Mouse (Mus musculus) lung, embryonic 16.5 days (tissue): ENCODE data around the gene Rpl36al. TPM values are rescaled to one million over a fixed set of nuclear protein-coding genes. Genes with fewer than 3 reads are reported as not detected.
A peak's percentile ranks its signal among the peaks of the same experiment; 100 is the strongest.

Source experiments
- ATAC-seq: fragments of 200-750 bp; cut with Nextera tagmentation; 2 replicates; pipeline ENCODE4 v1.8.0; 2017; ENCODE audit warnings: low read depth, mild to moderate bottlenecking, moderate library complexity
- H3K27ac ChIP-seq: fragments of 300-500 bp; sonication (generic); 2 replicates; pipeline ENCODE4 v1.5.1; 2014; ENCODE audit warnings: mild to moderate bottlenecking, control low read depth, low read length
- H3K27me3 ChIP-seq: fragments of 300-500 bp; sonication (generic); 2 replicates; pipeline ENCODE4 v1.6.1; 2014; ENCODE audit warnings: low read depth, low read length, mixed read lengths; ENCODE audit not compliant: control insufficient read depth, insufficient read depth
- H3K36me3 ChIP-seq: fragments of 300-500 bp; sonication (generic); 2 replicates; pipeline ENCODE4 v1.6.1; 2014; ENCODE audit warnings: low read length; ENCODE audit not compliant: control insufficient read depth, insufficient read depth
- H3K4me1 ChIP-seq: fragments of 300-500 bp; sonication (generic); replicated peaks from 2 replicates; pipeline ENCODE4 v1.6.1; 2014; ENCODE audit warnings: low read length, mixed read lengths; ENCODE audit not compliant: control insufficient read depth, insufficient read depth
- H3K4me2 ChIP-seq: fragments of 300-500 bp; sonication (generic); 2 replicates; pipeline ENCODE4 v1.6.1; 2014; ENCODE audit warnings: low read depth, low read length, control low read depth
- H3K4me3 ChIP-seq: fragments of 300-500 bp; sonication (generic); 2 replicates; pipeline ENCODE4 v1.5.1; 2014; ENCODE audit warnings: mild to moderate bottlenecking, low read length, control low read depth
- H3K9ac ChIP-seq: fragments of 300-500 bp; sonication (generic); 2 replicates; pipeline ENCODE4 v1.6.1; 2014; ENCODE audit warnings: low read length, control low read depth
- H3K9me3 ChIP-seq: fragments of 300-500 bp; sonication (generic); 2 replicates; pipeline ENCODE4 v1.6.1; 2016; ENCODE audit warnings: low read length; ENCODE audit not compliant: control insufficient read depth
- WGBS: fragments of 180-500 bp; shearing (Covaris S2); extraction: QIAGEN DNeasy Blood & Tissue Kit; methylation state at CpG from one replicate; pipeline ENCODE4 v1.1.7; 2014; 5-methylcytosine and 5-hydroxymethylcytosine counted together
- polyA plus RNA-seq: library from polyadenylated mRNA; unstranded; fragments of >200 nt; fragmentation: Nextera tagmentation; extraction: Ambion mirVana; gene quantifications from 2 replicates; pipeline ENCODE4 v1.2.1, GENCODE M21; 2015

The Rpl36al gene
- polyA plus RNA-seq, 1 experiment from 2014 or later, result 530 TPM

DNA sequence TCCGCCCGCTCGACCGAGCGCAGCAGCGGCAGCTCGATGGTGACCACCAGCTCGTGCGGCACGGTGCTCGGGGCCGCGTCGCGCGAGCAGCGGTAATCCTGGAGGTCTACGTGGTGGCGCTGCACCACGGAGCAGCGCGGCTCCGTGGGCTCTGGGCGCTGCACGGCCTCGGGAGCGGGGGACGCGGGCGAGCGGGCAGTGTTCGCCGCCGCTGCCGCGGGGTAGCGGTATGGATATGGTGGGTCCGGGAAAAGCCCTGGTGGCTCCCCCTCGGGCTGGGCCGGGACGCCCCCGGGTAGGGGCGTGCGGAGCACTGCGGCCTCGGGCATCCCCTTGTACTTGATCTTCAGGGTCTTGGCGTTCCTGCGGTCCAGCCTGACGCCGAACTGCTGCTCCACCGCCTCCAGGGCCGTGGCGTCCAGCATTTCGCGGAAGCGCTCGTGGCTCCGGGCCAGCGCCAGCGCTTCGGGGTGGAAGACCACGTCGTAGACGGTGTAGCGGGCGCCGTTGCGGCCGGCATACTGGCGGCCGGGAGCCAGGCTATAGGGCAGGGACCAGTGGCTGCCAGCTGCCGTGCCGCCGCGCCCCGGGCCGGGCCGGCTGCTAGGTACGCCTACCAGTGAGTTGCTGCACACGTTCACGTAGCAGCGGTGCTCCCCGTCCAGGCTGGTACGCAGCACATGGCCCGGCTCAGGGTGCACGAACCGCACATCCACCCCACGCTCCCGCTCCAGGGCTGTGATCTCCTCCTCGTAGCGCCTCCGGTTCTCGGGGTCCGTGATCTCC is 13.7 kb upstream of the Rpl36al start:
- peaks cover 21% of the 10 kb centered on the region for H3K4me1 ChIP-seq
- H3K4me3 ChIP-seq, result peak overlapping the region; percentile 98
- peaks cover 12% of the 10 kb centered on the region for H3K36me3 ChIP-seq
- peak overlapping the region; percentile 84 for H3K9ac ChIP-seq
- peak; percentile 70 for ATAC-seq
- no peaks in the 10 kb centered on the region for H3K27me3 ChIP-seq
- peak overlapping the region; percentile 86 for H3K27ac ChIP-seq
- H3K9me3 ChIP-seq, result no peaks in the 10 kb centered on the region
- H3K4me2 ChIP-seq, result peak overlapping the region; percentile 99
- under 1% methylated on average over 85 of the region's 94 CpGs for WGBS

- Histone ChIP-seq H3K4me1 (peaks cover 21% of the 10 kb centered on the region), H3K4me2 (peak within 1 kb of the TSS; percentile 99), H3K36me3 (peaks cover 6% of the 10 kb centered on the region; the same call in 1 of the 2 replicates), H3K9me3 (no peaks in the 10 kb centered on the region), H3K9ac (peak within 1 kb of the TSS; percentile 84), H3K4me3 (peak within 1 kb of the TSS; percentile 98), H3K27me3 (no peaks in the 10 kb centered on the region), H3K27ac (peak within 1 kb of the TSS; percentile 86)
- under 1% methylated on average over 75 of the region's 75 CpGs for WGBS
- peak; percentile 86 for ATAC-seq
Observed at GRCm38 (mm10) chr12:69196444-69197377, 12.8 kb upstream of the Rpl36al start, which contains the start of gene Gm49383. Gene Gm49383 (minus strand): TSS chr12:69197104.

DNA sequence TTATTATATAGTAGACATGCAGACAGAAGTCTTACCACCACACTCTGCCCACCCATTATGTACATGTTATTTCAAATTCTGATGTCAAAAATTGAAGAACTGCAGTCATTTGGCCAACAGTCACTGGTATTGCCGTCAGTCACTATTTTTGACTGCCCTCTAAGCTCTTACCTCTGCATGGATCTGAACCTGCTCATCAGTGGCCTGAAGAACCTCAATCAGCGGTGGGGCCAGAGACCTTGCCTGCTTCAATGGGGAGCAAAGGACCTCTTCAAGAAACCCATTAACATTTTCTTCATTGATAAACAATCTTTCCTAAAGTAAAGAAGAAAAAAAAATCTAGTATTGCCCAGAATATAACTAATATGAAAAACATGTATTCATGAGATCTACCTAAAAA is 8.8 kb upstream of the Rpl36al start:
- Histone ChIP-seq H3K9ac (no peak overlapping the region), H3K36me3 (peaks cover 19% of the 10 kb centered on the region), H3K9me3 (no peaks in the 10 kb centered on the region), H3K27ac (no peak overlapping the region), H3K4me1 (peaks cover 7% of the 10 kb centered on the region), H3K4me3 (no peak overlapping the region), H3K27me3 (no peaks in the 10 kb centered on the region), H3K4me2 (no peak overlapping the region)
- ATAC-seq, result no peak
- 89% methylated on average over 2 of the region's 2 CpGs for WGBS

DNA sequence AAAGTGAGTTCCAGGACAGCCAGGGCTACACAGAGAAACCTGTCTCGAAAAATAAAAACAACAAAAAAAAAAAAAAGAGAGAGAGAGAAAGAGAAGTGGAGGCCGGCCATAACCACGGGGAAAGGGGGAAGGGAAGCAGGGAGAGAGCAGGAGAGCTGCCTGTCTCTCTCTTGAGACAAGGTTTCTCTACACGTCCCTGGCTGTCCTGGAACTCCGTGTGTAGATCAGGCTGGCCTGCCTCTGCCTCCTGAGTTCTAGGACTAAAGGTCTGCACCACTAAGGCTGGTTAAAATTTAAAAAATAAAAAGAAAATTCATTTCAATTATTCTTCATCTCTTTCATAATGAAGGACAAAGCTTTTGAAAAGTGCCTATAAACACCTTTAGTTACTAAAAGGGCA is 7.5 kb upstream of the Rpl36al start:
- Histone ChIP-seq H3K27ac (no peak overlapping the region), H3K4me1 (peaks cover 15% of the 10 kb centered on the region), H3K4me2 (no peak overlapping the region), H3K9ac (no peak overlapping the region), H3K36me3 (peaks cover 19% of the 10 kb centered on the region), H3K27me3 (no peaks in the 10 kb centered on the region), H3K4me3 (no peak overlapping the region), H3K9me3 (no peaks in the 10 kb centered on the region)
- WGBS, result 96% methylated on average over 5 of the region's 5 CpGs
- ATAC-seq, result no peak

GRCm38 (mm10) chr12:69190522-69190921 is 6.6 kb upstream of the Rpl36al start:
- Histone ChIP-seq H3K9me3 (no peaks in the 10 kb centered on the region), H3K4me2 (no peak overlapping the region), H3K9ac (no peak overlapping the region), H3K4me3 (no peak overlapping the region), H3K27ac (no peak overlapping the region), H3K36me3 (peaks cover 19% of the 10 kb centered on the region), H3K4me1 (peaks cover 12% of the 10 kb centered on the region), H3K27me3 (no peaks in the 10 kb centered on the region)
- 98% methylated on average over 1 of the region's 1 CpGs for WGBS
- no peak for ATAC-seq

DNA sequence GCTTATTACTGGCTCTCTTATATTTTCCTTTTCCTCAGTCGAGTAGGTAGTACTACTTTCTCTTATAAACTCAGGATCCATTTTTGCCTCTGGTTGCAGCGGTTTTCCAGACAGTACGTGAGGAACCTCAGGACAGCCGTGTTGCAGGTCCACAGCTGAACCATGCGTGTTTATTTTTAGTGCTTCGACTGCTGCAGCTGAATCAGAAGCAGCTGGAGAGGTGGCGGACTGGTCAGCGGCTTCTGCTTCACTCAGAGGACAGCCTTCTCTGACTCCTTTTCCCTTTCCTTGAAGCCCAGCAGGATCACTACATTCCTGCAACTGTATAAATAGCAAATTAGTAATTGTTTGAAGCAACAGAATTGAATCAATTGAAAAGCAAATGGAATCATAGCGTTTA is 6.2 kb upstream of the Rpl36al start:
- H3K9me3 ChIP-seq, result no peaks in the 10 kb centered on the region
- no peak overlapping the region for H3K4me3 ChIP-seq
- no peak overlapping the region for H3K9ac ChIP-seq
- H3K36me3 ChIP-seq, result peaks cover 19% of the 10 kb centered on the region
- no peak overlapping the region for H3K4me2 ChIP-seq
- H3K27ac ChIP-seq, result no peak overlapping the region
- H3K27me3 ChIP-seq, result no peaks in the 10 kb centered on the region
- H3K4me1 ChIP-seq, result peaks cover 15% of the 10 kb centered on the region
- ATAC-seq, result no peak
- WGBS, result 84% methylated on average over 9 of the region's 9 CpGs

DNA sequence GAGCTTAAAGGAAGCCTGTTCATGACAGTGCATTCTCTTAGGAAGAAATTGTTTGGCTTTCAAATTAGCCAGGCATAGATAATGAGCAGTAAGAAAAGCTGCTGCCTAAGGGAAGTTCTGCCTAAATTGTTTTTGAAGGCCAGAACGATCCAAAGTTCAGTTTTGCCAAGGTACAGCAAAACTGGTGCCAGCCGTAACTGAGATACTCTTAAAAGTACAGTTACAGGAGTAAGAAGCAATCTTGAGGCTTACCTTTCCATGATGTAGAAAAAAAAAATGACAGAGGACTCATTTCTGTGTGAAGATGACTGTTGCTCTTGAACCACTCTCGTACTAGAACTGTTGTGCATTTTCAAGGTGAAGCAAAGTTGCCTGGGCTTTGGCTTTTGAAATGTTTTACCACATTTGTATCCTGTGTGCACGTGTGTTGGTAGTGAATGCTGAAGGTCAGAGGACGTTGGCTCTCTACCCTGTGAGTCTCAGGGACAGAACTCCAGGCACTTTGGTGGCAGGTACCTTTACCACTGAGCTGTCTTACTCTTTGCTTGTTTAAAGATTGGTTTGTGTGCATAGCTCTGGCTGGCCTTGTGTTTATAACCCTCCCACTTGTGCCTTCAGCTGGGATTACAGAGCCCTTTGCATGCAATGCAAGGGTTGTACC is 3.1 kb upstream of the Rpl36al start:
- no peak for ATAC-seq
- no peaks in the 10 kb centered on the region for H3K27me3 ChIP-seq
- WGBS, result 55% methylated on average over 5 of the region's 5 CpGs
- H3K4me2 ChIP-seq, result no peak overlapping the region
- peaks cover 23% of the 10 kb centered on the region for H3K4me1 ChIP-seq
- H3K9me3 ChIP-seq, result no peaks in the 10 kb centered on the region
- peaks cover 22% of the 10 kb centered on the region for H3K36me3 ChIP-seq
- no peak overlapping the region for H3K27ac ChIP-seq
- peak overlapping the region; percentile 20; the same call in 1 of the 2 replicates for H3K9ac ChIP-seq
- no peak overlapping the region for H3K4me3 ChIP-seq

GRCm38 (mm10) chr12:69185371-69185770 is 1.5 kb upstream of the Rpl36al start:
- no peak overlapping the region for H3K27ac ChIP-seq
- no peaks in the 10 kb centered on the region for H3K9me3 ChIP-seq
- H3K4me1 ChIP-seq, result peaks cover 23% of the 10 kb centered on the region
- peak overlapping the region; percentile 93 for H3K9ac ChIP-seq
- ATAC-seq, result no peak
- H3K4me2 ChIP-seq, result peak overlapping the region; percentile 98
- peak overlapping the region; percentile 90 for H3K4me3 ChIP-seq
- no peaks in the 10 kb centered on the region for H3K27me3 ChIP-seq
- WGBS, result 65% methylated on average over 7 of the region's 7 CpGs
- peaks cover 21% of the 10 kb centered on the region for H3K36me3 ChIP-seq
